Mouse (Mus musculus) MEL (cell line): ENCODE measurements around the gene Tnfaip8l2. TPM values are rescaled to one million over a fixed set of nuclear protein-coding genes. Genes with fewer than 3 reads are reported as not detected.
"Not testable (repeated sequence)": the region's sequence is repeated elsewhere in the genome, so short reads cannot be mapped to it uniquely, and the experiment has no call there.

Source experiments
- DNase-seq: peaks from one replicate; pipeline ENCODE4 v3.0.0; 2011; ENCODE audit warnings: low read depth, low spot score
- H3K27ac ChIP-seq: 2 replicates; pipeline ENCODE4 v1.5.1; 2012; ENCODE audit warnings: low read depth, mild to moderate bottlenecking, control low read depth, low read length, moderate library complexity; ENCODE audit not compliant: control insufficient read depth
- H3K27me3 ChIP-seq, 2 experiments: fragments of 150-350 bp in 1 of 2; sonication (generic) in 1 of 2; 2 replicates each; pipeline ENCODE4 v1.6.1; 2012; ENCODE audit warnings: low read length in 2 of 2, mild to moderate bottlenecking in 2 of 2, improper control_type of control experiment in 1 of 2, moderate library complexity in 1 of 2; ENCODE audit not compliant: insufficient read depth in 2 of 2, control insufficient read depth in 1 of 2
- H3K36me3 ChIP-seq, 2 experiments: 2 replicates each; pipeline ENCODE4 v1.6.1; 2012 to 2014; ENCODE audit warnings: low read length in 2 of 2, improper control_type of control experiment in 1 of 2, inconsistent platforms in 1 of 2, mild to moderate bottlenecking in 1 of 2; ENCODE audit not compliant: insufficient read depth in 2 of 2, control insufficient read depth in 1 of 2
- H3K4me1 ChIP-seq, 2 experiments: fragments of 150-350 bp in 1 of 2; sonication (generic) in 1 of 2; 2 replicates each; pipeline ENCODE4 v1.6.1; 2012; ENCODE audit warnings: low read length in 2 of 2, improper control_type of control experiment in 1 of 2, mild to moderate bottlenecking in 1 of 2; ENCODE audit not compliant: insufficient read depth in 2 of 2, control insufficient read depth in 1 of 2
- H3K4me3 ChIP-seq, 2 experiments: fragments of 150-350 bp in 1 of 2; sonication (generic) in 1 of 2; 2 replicates each; pipeline ENCODE4 v1.5.1; 2012; ENCODE audit warnings: low read depth in 2 of 2, low read length in 2 of 2, mild to moderate bottlenecking in 2 of 2, moderate library complexity in 2 of 2, control low read depth in 1 of 2, improper control_type of control experiment in 1 of 2; ENCODE audit not compliant: control insufficient read depth in 1 of 2, insufficient read depth in 1 of 2
- H3K79me2 ChIP-seq: 2 replicates; pipeline ENCODE4 v1.6.1; 2012; ENCODE audit warnings: mild to moderate bottlenecking, low read length, moderate library complexity; ENCODE audit not compliant: control insufficient read depth, poor library complexity, insufficient read depth
- H3K9ac ChIP-seq: 2 replicates; pipeline ENCODE4 v1.6.1; 2012; ENCODE audit warnings: low read depth, mild to moderate bottlenecking, control low read depth, low read length, moderate library complexity; ENCODE audit not compliant: control insufficient read depth, poor library complexity, severe bottlenecking
- H3K9me3 ChIP-seq: fragments of 150-350 bp; sonication (generic); replicated peaks from 2 replicates; pipeline ENCODE4 v1.6.1; 2012; ENCODE audit warnings: mild to moderate bottlenecking, low read length, improper control_type of control experiment, moderate library complexity; ENCODE audit not compliant: insufficient read depth
- BHLHE40 ChIP-seq: IDR thresholded peaks from 2 replicates; pipeline ENCODE4 v1.6.1; 2012; ENCODE audit warnings: low read depth, mild to moderate bottlenecking, inconsistent platforms, low read length, improper control_type of control experiment, borderline replicate concordance
- CHD1 ChIP-seq: IDR thresholded peaks from 2 replicates; pipeline ENCODE4 v1.6.1; 2012; ENCODE audit warnings: low read depth, mild to moderate bottlenecking, inconsistent platforms, low read length, improper control_type of control experiment
- CHD2 ChIP-seq: IDR thresholded peaks from 2 replicates; pipeline ENCODE4 v1.6.1; 2011; ENCODE audit warnings: low read length, improper control_type of control experiment
- ELF1 ChIP-seq: IDR thresholded peaks from 2 replicates; pipeline ENCODE4 v1.6.1; 2014; ENCODE audit warnings: low read depth, mild to moderate bottlenecking, inconsistent platforms, low read length, improper control_type of control experiment, moderate library complexity
- EP300 ChIP-seq, 2 experiments: IDR thresholded peaks; 2 replicates each; pipeline ENCODE4 v1.6.1; 2011; ENCODE audit warnings: improper control_type of control experiment in 2 of 2, low read length in 2 of 2, low read depth in 1 of 2, mild to moderate bottlenecking in 1 of 2
- HCFC1 ChIP-seq: IDR thresholded peaks from 2 replicates; pipeline ENCODE4 v1.6.1; 2012; ENCODE audit warnings: low read depth, mild to moderate bottlenecking, inconsistent platforms, low read length, improper control_type of control experiment, moderate library complexity
- MAX ChIP-seq: IDR thresholded peaks from 2 replicates; pipeline ENCODE4 v1.6.1; 2011; ENCODE audit warnings: low read length, improper control_type of control experiment
- MAZ ChIP-seq: IDR thresholded peaks from 2 replicates; pipeline ENCODE4 v1.6.1; 2012; ENCODE audit warnings: low read depth, mild to moderate bottlenecking, inconsistent platforms, low read length, improper control_type of control experiment
- MEF2A ChIP-seq: IDR thresholded peaks from 2 replicates; pipeline ENCODE4 v1.6.1; 2014; ENCODE audit warnings: low read depth, mild to moderate bottlenecking, inconsistent platforms, low read length, improper control_type of control experiment; ENCODE audit not compliant: poor library complexity, insufficient replicate concordance, severe bottlenecking; ENCODE audit errors: extremely low read depth
- MYC ChIP-seq: IDR thresholded peaks from 2 replicates; pipeline ENCODE4 v1.6.1; 2011; ENCODE audit warnings: low read depth, mild to moderate bottlenecking, low read length, improper control_type of control experiment, moderate library complexity
- NELFE ChIP-seq: IDR thresholded peaks from 2 replicates; pipeline ENCODE4 v1.6.1; 2011; ENCODE audit warnings: low read depth, low read length, improper control_type of control experiment
- POLR2AphosphoS2 ChIP-seq: IDR thresholded peaks from 2 replicates; pipeline ENCODE4 v1.6.1; 2011; ENCODE audit warnings: low read length, improper control_type of control experiment
- RCOR1 ChIP-seq: IDR thresholded peaks from 2 replicates; pipeline ENCODE4 v1.6.1; 2012; ENCODE audit warnings: low read depth, mild to moderate bottlenecking, inconsistent platforms, low read length, improper control_type of control experiment
- SIN3A ChIP-seq: IDR thresholded peaks from 2 replicates; pipeline ENCODE4 v1.6.1; 2012; ENCODE audit warnings: low read length, improper control_type of control experiment, inconsistent platforms
- TAL1 ChIP-seq: IDR thresholded peaks from 2 replicates; pipeline ENCODE4 v1.6.1; 2012; ENCODE audit warnings: mild to moderate bottlenecking, inconsistent platforms, low read length, moderate library complexity, mixed read lengths
- TBP ChIP-seq: IDR thresholded peaks from 2 replicates; pipeline ENCODE4 v1.8.0; 2011; ENCODE audit warnings: low read depth, low read length, improper control_type of control experiment
- TCF12 ChIP-seq: IDR thresholded peaks from 2 replicates; pipeline ENCODE4 v1.6.1; 2014; ENCODE audit warnings: low read depth, mild to moderate bottlenecking, inconsistent platforms, low read length, improper control_type of control experiment, moderate library complexity
- USF1 ChIP-seq: IDR thresholded peaks from 2 replicates; pipeline ENCODE4 v1.6.1; 2014; ENCODE audit warnings: low read depth, mild to moderate bottlenecking, inconsistent platforms, low read length, improper control_type of control experiment, moderate library complexity
- USF2 ChIP-seq, 2 experiments: IDR thresholded peaks; 2 replicates each; pipeline ENCODE4 v1.6.1; 2011 to 2012; ENCODE audit warnings: improper control_type of control experiment in 2 of 2, low read length in 2 of 2, borderline replicate concordance in 1 of 2, inconsistent platforms in 1 of 2, low read depth in 1 of 2, mild to moderate bottlenecking in 1 of 2; ENCODE audit not compliant: insufficient read depth in 1 of 2
- ZC3H11A ChIP-seq: IDR thresholded peaks from 2 replicates; pipeline ENCODE4 v1.6.1; 2012; ENCODE audit warnings: low read depth, mild to moderate bottlenecking, inconsistent platforms, low read length, improper control_type of control experiment
- ZNF384 ChIP-seq: IDR thresholded peaks from 2 replicates; pipeline ENCODE4 v1.6.1; 2012; ENCODE audit warnings: low read depth, mild to moderate bottlenecking, inconsistent platforms, low read length, improper control_type of control experiment
- polyA plus RNA-seq, 2 experiments: library from polyadenylated mRNA; stranded (reverse) in 1 of 2; unstranded in 1 of 2; fragments of >175 nt in 1 of 2; fragments of >200 nt in 1 of 2; gene quantifications; 2 replicates each; pipeline versions ENCODE4 v1.2.1 to v1.2.4; 2012; ENCODE audit warnings: low replicate concordance in 2 of 2, low read depth in 1 of 2; ENCODE audit not compliant: insufficient read length in 2 of 2, insufficient read depth in 1 of 2, missing spikeins in 1 of 2
- total RNA-seq: library from RNA; depleted of rRNA; stranded (reverse); fragments of 300-350 nt; gene quantifications from 2 replicates; pipeline ENCODE4 v1.2.3, GENCODE M21; 2012

Tnfaip8l2 gene
- total and polyA plus RNA-seq, 3 experiments, result 3.1 to 5.8 TPM; not detected in 1

DNA sequence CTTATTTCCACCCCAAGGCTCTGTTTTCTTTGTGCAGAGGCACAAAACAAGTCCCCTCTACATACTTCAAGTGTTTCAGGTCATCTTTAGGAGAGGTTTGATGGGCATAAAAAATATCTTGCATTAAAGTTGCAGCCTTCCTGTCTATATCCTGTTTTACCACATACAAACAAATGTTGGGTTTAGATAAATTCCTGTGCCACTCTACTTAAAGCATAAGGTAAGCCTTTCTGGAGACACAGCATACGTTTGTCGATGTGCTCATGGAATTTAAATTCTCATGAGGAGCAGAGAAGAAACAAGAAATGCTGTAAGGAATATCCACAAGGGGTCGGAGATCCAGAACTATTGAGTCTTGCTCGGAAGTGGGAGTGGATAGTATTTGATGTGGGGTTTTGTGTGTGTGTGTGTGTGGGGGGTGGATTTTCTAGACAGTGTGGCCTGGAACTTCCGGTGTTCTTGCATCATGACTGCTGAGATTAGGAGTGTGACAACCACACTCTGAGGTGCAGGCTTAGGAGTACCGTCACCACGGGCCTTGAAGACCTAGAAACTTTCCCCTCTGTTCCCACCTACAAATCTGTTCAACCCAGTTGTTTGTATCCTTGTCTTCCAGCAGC lies 6.6 kb downstream of the Tnfaip8l2 start (continued):
- TF ChIP-seq CHD2 (no peak; the same call in 1 of the 2 replicates), CHD1 (no peak), ELF1 (peak; percentile 68), MYC (peak; percentile 72; the same call in 1 of the 2 replicates)

DNA sequence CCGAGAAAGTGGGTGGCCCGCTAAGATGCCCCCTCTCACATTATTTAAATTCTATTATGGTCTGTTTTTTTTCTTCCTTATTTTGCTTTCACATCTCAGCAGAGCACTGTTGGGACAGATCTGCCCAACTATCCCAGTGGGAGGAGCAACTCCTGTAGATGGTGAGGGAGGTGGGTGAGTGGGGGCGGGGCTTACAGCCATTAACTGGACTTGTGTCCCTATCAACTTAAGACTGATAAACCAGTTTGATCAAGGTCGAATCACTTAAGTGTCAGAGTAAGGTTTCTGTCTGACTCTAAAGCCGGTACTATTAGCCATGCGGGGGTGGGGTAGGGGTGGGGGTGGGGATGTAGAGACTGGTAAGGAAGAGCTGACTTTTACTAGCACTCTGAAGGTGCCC lies 7.1 kb downstream of the Tnfaip8l2 start:
- DNase-seq, result peak; percentile 94
- Histone ChIP-seq H3K9me3 (no peaks in the 10 kb centered on the region), H3K79me2 (peaks cover 11% of the 10 kb centered on the region), H3K27ac (peak overlapping the region; percentile 79), H3K4me1 (peaks cover 12 to 24% of the 10 kb centered on the region in 2 experiments), H3K27me3 (no peaks in the 10 kb centered on the region), H3K36me3 (peaks cover 0 to 20% of the 10 kb centered on the region in 2 experiments), H3K4me3 (peak overlapping the region; percentile 55 to 86), H3K9ac (peak overlapping the region; percentile 67)
- TF ChIP-seq HCFC1, result peak; percentile 65
- TF ChIP-seq ZC3H11A, result no peak
- peak; percentile 66; the same call in 1 of the 2 replicates for TF ChIP-seq POLR2AphosphoS2
- TF ChIP-seq CHD2, result peak; percentile 67
- peak; percentile 27; the same call in 1 of the 2 replicates for TF ChIP-seq TBP
- no peak for TF ChIP-seq MAX
- peak; percentile 62 for TF ChIP-seq ZNF384
- no peak for TF ChIP-seq TCF12
- TF ChIP-seq NELFE, result peak; percentile 54; the same call in 1 of the 2 replicates
- 0 out of 2 replicates have a peak, but pooled peaks have one; percentile 48 for TF ChIP-seq ELF1
- TF ChIP-seq RCOR1, result peak; percentile 25; the same call in 1 of the 2 replicates
- peak; percentile 77 for TF ChIP-seq CHD1
- TF ChIP-seq EP300 (IDR thresholded peaks at IDR 0.05; ENCODE audit: low read depth in 1 of 2, low read length in 2 of 2), result no peak
- TF ChIP-seq SIN3A, result peak; percentile 8; the same call in 1 of the 2 replicates
- no peak for TF ChIP-seq MAZ
- no peak for TF ChIP-seq TAL1
- TF ChIP-seq USF2 (IDR thresholded peaks at IDR 0.05; ENCODE audit: borderline replicate concordance in 1 of 2, insufficient read depth in 1 of 2, low read depth in 1 of 2, low read length in 2 of 2), result no peak
- no peak for TF ChIP-seq USF1
- TF ChIP-seq MEF2A, result no peak
- 0 out of 2 replicates have a peak, but pooled peaks have one; percentile 21 for TF ChIP-seq BHLHE40

DNA sequence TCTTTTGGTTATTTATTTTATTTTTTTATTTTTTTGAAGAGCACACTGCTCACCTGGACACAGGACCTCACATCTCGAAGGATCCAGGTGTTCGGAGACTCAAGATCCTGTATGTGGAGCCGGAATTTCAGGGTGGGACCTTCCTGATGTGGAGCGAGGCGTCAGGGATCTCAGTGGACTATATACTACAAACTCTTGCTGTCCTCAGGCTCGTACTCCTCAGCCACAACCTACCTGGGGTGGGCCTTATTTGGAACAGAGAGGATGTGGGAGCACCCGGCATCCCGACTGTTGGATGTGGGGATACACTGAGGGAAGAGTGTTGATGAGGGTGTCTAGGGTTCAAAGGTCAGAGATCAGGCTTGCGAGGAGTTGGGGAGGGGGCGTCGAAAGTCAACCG lies 8.0 kb downstream of the Tnfaip8l2 start:
- H3K36me3 ChIP-seq, result peaks cover 0 to 20% of the 10 kb centered on the region in 2 experiments; a peak in 3 of 4 replicates
- H3K27ac ChIP-seq, H3K9ac ChIP-seq, DNase-seq, H3K9me3 ChIP-seq, H3K4me3 ChIP-seq, H3K27me3 ChIP-seq: not testable (repeated sequence)
- H3K4me1 ChIP-seq, result peaks cover 12 to 24% of the 10 kb centered on the region in 2 experiments
- H3K79me2 ChIP-seq, result peaks cover 11% of the 10 kb centered on the region
